Mouse (Mus musculus): ENCODE results near the gene Ctbp1.

Ctbp1 gene

DNA sequence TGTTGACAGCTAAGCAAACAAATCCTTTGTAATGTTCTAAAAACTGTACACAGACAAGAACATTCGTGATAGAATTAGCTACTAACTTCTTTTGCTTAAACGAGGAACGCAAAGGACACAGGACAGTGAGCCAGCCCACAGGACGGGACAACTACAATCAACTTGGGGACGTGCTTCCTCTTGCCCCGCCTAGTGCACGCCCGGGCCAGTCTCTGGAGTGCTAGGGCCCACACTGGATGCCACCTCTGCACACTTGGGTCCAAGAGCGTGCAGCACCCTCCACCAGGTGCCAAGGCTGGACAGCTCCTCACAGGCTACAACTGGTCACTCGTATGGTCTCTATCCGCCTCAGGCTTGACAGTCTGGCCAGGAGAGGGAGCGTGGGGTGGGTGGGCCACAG is 26.6 kb downstream of the Ctbp1 start:
- in situ Hi-C loops (cut with MboI; ENCODE audit: low pct_unique_long_range_greater_than_20kb in 1 of 2, low sequenced_read_pairs in 2 of 2, unreplicated experiment in 1 of 2) = no loop called here

DNA sequence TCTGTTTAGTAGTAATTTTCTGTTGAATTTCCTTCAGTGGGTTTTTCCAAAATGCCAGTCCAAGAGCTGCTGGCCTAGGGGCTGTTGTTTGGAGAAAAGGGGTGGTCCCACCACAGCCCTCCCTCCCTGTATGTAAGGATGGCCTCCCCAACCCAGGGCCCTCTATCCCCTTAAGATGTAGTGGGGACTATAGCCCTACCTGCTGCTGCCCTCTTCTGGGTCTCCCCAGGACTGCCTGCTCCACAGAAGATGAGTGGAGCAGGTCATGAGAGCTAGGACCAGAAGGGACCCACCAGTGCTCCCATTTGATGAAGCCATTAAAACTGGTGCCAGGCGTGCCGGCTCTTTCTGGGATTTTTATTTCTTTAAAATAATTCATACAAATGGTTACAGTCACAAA is 27.4 kb downstream of the Ctbp1 start:
- in situ Hi-C loops (cut with MboI; ENCODE audit: low pct_unique_long_range_greater_than_20kb in 1 of 2, low sequenced_read_pairs in 2 of 2, unreplicated experiment in 1 of 2) = no loop called here

DNA sequence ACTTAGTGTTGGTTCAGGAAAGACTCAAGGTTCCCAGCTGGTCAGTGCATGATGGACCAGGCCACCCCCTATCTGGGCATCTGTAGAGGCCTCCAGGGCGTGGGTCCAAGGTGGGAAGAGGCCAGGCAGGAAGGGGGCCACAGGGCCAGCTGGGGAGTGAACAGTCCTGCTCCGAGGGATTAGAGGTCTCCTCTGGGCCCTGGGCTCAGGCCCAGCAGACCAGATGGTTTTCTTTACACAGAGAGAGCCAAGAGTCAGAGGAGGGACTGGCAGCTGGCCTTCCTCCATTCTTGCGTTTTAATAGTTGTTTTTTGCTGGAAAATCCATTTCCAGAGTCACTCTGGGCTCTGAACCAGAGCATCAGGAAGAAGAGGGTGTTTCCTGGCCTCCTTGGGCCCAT is 29.1 kb downstream of the Ctbp1 start:
- in situ Hi-C loops (cut with MboI; ENCODE audit: low pct_unique_long_range_greater_than_20kb in 1 of 2, low sequenced_read_pairs in 2 of 2, unreplicated experiment in 1 of 2) = no loop called here

DNA sequence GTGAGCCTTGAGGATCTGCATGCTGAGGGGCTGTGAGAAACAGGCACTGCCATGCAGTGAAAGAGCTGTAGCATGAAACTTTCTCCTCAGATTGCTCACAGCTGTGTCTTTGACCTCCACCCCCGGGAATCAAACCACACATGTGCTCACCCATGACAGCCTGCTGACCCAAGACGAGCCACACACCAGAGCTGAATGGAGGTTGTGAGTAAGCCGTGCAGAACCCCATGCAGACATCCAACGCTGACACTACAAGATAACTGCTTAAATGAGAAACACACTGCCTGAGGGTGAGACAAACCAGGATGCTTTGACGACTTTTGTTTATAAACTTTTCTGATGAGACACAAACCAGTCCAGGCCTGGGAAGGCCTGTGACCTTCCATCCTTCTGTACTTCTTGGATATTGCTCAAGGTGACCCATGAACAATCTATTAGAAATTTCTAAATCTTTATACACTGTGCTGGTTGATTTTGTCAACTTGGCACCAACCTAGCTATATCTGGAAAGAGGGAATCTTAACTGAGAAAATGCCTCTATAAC is 30.3 kb downstream of the Ctbp1 start:
- in situ Hi-C loops (cut with MboI; ENCODE audit: low pct_unique_long_range_greater_than_20kb in 1 of 2, low sequenced_read_pairs in 2 of 2, unreplicated experiment in 1 of 2) = no loop called here

DNA sequence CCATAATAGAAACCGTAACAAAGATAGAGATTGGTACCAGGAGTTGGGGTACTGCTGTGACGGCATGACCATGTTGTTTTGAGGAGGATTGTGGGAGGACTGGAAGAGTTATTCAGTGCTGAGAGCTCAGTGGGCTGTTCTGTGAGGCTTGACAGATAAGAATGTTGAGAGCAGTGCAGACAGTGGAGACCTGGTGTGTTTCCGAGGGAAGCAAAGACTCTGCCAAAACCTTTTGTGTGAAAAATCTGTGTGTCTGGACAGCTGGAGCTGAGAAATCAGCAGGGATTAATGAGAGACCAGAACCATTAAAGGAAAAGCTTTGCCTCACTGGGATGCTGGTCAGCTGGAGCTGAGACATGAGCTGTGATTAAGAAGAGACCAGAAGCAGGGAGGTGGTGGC is 34.9 kb downstream of the Ctbp1 start:
- in situ Hi-C loops (cut with MboI; ENCODE audit: low pct_unique_long_range_greater_than_20kb in 1 of 2, low sequenced_read_pairs in 2 of 2, unreplicated experiment in 1 of 2) = no loop called here

DNA sequence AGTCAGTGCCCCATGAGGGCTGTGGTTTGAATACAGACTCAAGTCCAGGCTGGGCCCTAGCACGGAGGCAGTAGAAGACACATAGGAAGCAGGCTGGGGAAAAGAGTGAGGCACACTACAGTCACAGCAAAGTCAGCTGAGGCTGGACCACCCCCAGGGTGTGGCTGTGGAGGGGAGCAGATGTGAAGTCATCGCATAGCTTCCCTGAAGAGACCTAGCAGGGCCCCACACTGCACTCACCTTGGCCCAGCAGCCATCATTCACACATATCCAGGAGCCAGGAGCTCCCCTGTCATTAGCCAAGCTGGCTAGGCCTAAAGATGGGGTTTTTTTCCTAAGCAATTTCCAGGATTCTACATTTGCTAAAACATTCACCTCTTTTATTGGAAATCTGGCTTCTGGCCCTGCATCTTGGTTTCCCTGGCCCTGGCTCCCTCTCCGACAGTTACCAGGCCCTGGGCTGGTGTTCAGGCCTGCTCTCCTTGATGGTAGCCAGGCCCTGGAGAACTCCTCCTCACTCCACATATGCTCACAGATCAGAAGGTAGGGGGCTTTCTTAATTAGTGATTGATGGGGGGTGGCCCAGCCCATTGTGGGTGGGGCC is 35.6 kb downstream of the Ctbp1 start:
- in situ Hi-C loops (cut with MboI; ENCODE audit: low pct_unique_long_range_greater_than_20kb in 1 of 2, low sequenced_read_pairs in 2 of 2, unreplicated experiment in 1 of 2) = no loop called here

DNA sequence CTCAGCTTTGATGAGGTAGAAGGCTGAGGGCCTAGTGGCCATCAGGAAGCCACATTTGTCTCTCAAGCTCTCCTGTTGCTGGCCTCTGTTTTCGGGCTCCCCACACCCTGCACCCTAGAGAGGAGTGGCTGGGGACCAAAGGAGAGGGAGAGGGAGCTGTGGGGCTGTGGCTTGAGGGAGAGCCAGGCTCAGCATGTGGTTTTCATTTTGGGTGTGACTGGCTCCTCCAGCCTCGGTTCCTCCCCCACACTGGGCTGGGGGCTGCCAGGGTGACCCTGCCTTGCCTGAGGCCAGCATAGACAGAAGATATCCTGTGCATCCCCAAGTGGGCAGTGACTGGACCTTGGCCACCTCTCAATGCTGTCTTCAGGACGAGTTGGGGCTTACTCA is 36.5 kb downstream of the Ctbp1 start:
- in situ Hi-C loops (cut with MboI; ENCODE audit: low pct_unique_long_range_greater_than_20kb in 1 of 2, low sequenced_read_pairs in 2 of 2, unreplicated experiment in 1 of 2) = no loop called here

DNA sequence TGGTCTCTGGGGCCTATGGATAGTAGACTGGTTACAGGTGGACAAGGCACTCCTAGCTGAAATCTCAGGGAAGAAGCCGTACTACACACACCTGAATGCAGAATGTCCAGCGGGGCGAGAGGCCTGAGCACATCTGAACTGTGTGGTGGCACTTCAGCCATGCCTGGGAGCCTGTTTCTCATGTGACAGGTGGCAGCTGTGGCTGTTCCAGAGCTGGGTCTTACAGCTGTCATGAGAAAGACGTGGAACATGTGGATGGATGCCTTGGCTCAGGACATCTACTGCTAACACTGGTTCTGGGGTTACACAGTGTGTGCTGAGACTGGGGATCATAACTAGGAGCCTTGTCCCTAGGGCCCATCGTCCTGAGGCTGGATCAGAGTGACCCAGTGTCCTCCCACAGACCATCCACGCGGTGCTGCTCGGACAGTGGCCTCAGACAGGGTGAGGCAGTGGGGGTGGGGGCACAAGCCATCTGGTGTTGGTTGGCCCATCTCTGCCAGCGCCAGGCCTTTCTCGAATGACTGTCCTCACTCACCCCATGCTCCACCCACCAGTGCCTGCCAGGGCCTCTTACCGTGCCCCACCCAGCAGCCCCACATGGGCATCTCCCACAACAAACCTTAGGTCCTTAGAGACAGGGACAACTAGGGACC is 37.1 kb downstream of the Ctbp1 start:
- in situ Hi-C loops (cut with MboI; ENCODE audit: low pct_unique_long_range_greater_than_20kb in 1 of 2, low sequenced_read_pairs in 2 of 2, unreplicated experiment in 1 of 2) = no loop called here

DNA sequence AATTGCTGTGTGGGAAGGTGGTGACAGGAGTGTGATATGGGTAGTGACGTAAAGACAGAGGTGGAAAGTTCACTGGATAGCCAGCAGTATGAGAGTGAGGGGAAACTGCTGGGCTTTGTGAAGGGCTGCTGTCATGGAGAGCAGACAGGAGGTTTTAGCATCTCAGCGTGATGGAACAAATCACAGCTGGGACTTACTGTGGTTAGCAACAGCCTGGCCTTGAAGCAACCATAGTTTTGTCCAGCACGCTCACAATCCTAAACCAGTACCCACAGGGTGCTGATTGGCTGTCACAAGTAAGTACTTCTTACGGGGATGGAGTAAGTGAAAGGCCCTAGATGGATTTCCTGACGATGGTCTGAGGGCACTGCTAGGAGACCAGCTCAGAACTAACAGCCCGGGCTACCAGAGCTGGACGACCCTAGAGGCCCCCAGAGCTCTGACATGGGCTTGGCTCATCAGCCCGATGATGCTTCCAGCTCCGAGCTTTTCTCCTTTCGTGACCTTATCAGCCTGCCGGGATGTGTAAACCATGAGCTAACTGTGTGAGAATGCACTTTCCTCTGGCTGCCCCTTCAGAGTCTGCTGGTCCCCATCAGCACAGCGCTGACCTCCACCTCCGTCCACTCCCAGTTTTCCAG is 40.3 kb downstream of the Ctbp1 start:
- in situ Hi-C loops (cut with MboI; ENCODE audit: low pct_unique_long_range_greater_than_20kb in 1 of 2, low sequenced_read_pairs in 2 of 2, unreplicated experiment in 1 of 2) = no loop called here

DNA sequence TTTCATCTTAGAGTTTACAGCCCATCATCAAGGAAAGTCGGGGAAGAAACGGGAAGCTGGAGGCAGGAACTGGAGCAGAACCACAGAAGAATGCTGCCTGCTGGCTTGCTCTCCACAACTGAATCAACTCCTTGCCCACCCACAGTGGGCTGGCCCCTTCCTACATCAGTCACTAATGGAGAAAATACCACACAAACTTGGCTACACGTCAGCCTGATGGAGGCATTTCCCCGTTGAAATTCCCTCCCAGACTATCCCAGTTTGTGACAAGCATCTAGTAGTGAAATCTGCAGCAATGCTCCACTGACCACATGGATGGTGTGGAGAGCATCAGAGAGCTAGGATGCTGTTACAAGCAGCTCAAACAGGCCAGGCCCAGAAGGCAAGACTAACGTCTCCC is 42.0 kb downstream of the Ctbp1 start:
- in situ Hi-C loops (cut with MboI; ENCODE audit: low pct_unique_long_range_greater_than_20kb in 1 of 2, low sequenced_read_pairs in 2 of 2, unreplicated experiment in 1 of 2) = no loop called here

DNA sequence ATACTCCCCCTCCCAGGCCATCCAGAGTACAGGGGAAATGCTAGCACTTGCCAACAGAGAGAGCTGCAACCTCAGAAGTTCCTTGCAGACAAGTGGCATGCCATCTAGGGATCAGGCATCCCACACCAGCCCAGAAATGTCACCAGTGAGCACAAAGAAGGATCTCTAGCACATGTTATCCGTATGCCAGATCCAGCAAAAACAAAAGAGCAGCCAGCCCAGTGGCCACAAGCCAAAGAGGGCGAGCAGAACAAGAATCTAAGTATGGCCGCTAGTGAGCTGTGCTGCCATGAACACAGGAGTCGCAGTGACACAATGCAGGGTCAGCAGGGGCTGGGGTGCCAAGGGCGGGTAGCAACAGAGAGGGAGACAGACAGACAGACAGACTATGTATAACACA is 44.5 kb downstream of the Ctbp1 start:
- in situ Hi-C loops (cut with MboI; ENCODE audit: low pct_unique_long_range_greater_than_20kb in 1 of 2, low sequenced_read_pairs in 2 of 2, unreplicated experiment in 1 of 2) = no loop called here

DNA sequence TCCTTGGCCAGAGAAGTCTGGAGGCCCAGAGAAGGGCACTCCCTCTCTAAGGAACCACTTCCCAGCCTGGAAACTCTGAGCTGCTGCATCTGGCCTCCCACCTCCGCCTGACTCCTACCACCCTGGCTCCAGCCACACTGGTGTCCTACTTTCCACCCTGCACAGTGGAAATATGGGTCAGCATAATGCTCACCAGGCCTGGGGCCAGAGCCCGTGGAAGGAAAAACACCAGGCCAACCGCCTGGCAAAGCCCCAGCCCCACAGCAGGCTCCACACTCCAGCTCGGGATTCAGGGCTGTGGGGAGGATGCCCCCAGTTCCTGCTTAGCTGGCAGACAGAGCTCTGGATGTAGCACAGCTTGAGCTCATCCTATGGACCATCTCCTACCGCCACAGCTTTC is 46.4 kb downstream of the Ctbp1 start:
- in situ Hi-C loops (cut with MboI; ENCODE audit: low pct_unique_long_range_greater_than_20kb in 1 of 2, low sequenced_read_pairs in 2 of 2, unreplicated experiment in 1 of 2) = no loop called here

DNA sequence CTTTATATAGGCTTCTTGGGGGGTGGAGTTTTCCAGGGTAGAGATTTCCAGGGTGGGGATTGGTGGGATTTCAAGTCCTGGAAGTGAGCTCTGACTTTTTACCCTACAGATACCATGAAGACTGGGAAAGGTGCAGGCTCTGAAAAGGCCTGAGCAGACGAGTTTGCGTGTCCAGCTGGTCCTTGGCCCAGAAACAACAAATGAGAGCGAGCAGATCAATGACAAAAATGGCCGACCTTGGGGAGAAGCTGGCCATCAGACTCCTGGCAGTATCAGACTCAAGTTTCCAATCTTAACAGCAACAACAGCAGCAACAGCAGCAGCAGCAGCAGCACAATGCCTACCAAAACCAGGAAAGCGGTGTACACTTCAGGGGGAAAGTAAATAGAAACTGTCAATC is 49.1 kb downstream of the Ctbp1 start:
- in situ Hi-C loops (cut with MboI; ENCODE audit: low pct_unique_long_range_greater_than_20kb in 1 of 2, low sequenced_read_pairs in 2 of 2, unreplicated experiment in 1 of 2) = no loop called here

DNA sequence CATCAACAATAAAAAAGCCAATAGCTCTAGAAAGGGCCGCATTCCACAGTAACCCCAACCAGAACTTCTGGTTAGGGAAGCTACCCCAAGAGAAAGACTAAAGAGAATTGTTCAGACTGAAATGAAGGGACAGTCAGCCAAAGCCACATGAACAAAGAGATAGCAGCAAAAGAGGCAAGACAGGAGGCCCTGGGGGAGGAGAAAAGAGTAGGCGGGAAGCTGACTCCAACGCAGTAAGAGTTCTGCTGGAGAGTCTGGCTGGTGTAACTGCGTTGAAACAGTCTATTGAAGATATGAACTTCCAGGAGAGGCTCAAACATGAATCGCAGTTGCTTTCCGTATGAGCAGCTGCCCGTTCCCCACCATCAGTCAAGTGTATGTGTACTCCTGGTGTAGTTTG is 50.3 kb downstream of the Ctbp1 start:
- in situ Hi-C loops (cut with MboI; ENCODE audit: low pct_unique_long_range_greater_than_20kb in 1 of 2, low sequenced_read_pairs in 2 of 2, unreplicated experiment in 1 of 2) = no loop called here

DNA sequence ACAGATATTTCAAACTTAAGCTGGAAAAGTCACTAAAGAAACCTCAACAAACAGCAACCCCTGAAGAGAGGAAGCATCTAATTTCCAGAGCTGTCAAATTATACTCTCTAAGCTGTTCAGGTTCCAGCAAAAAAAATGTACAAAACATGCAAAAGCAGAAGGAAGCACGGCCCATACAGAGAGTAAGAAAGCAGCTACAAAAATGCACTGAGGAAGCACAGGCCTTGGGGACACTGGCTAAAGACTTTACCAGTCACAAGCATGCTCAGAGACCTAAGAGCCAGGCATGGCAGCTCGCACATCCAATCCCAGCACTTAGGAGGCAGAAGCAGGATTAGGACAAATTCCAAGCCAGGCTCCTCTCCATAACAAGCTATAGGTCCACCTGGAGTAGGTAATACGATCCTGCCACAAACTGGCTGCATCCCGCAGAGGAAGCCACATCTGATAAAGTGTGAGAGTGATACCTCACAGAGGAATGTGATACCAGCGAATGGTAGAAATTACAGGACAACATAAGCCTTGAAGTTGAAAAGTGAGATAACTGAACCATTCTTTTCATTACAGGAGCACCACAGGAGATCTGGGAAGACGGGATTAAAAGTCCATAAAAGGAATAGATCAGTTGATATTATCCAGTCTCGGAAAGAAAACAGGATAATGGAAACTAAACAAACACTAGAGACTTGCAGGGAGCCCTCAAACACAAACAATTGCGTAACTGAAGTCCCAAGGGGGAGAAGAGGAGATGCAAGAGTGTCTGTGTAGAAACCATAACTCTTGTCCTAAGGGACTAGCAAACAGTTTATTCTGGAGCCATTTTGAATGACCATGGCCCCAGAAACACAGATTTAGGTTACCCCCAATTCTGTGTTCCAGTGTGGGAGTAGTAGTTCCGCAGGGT is 51.7 kb downstream of the Ctbp1 start:
- in situ Hi-C loops (cut with MboI; ENCODE audit: low pct_unique_long_range_greater_than_20kb in 1 of 2, low sequenced_read_pairs in 2 of 2, unreplicated experiment in 1 of 2) = no loop called here

DNA sequence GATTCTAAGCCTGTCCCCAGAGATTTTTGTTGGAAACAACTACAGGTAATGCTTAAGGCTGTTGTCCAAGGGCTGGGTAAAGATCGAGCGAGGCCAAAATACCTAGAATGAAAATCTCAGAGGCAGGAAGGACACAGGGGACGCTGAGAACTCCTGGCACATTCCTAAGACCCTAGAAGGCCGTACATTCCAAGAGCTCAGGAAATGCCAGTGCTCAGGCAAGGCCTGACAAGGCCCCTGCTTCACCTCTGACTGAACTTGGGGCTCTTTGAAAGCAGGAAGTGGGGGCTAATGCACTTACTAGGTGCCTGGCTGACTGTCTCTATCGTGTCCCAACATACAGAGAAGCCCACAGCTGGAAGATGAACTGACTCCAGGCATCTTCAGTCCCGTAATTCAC is 52.4 kb downstream of the Ctbp1 start:
- in situ Hi-C loops (cut with MboI; ENCODE audit: low pct_unique_long_range_greater_than_20kb in 1 of 2, low sequenced_read_pairs in 2 of 2, unreplicated experiment in 1 of 2) = no loop called here

DNA sequence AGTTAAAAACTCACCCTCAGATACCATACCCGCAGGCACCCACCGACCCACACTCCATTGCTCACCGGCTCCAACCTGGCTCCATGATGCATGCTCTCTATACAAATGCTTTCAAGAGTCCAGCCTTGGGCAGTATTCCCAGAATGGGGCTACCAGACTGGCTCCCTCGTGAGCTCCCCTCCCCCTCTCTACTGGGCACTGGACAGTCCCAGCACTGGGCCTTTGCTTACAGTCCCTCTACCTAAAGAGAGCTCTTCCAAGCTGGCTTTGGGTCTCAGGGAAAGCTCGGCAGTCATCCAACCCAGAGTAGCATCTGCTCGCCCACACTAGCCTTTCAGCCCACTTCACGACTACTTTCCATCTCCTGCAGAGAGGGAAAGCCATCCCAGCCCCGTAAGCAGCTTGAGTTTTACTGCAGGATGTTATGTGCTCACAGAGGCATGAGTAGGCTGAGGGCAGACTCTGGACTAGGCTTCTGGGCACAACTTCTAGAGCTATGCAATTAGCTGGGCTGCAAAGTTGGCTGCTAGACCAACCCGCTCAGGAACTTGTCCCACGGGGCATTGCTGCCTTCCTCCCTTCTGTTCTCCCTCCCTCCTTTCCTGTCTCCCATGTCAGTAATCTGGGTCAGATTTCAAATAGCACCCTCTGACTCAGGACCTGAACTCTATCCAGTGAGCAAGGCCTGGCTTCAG is 54.3 kb downstream of the Ctbp1 start:
- in situ Hi-C loops (cut with MboI; ENCODE audit: low pct_unique_long_range_greater_than_20kb in 1 of 2, low sequenced_read_pairs in 2 of 2, unreplicated experiment in 1 of 2) = no loop called here

DNA sequence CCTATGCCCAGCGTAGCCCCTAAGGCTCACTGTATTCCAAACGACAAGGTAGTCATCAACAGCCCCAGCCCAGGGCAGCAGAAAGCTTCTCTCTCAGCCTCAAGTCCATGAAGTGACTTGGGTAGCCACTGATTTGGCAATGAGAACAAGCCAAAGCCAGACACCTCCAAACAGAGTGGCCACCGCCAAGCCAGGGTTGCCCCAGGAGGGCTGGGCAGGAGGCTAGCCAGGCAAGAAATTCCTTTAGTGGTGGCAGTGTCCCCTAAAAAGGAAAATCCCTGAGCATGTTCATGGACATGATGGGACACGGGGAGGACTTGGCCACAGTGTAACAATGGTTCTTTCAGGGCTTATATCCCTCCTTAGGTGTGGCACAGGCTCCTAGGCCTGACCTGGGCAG is 55.0 kb downstream of the Ctbp1 start:
- in situ Hi-C loops (cut with MboI; ENCODE audit: low pct_unique_long_range_greater_than_20kb in 1 of 2, low sequenced_read_pairs in 2 of 2, unreplicated experiment in 1 of 2) = no loop called here
